Mouse (Mus musculus) heart, embryonic 15.5 days (tissue): ENCODE measurements around the gene Srgap1. TPM values are rescaled to one million over a fixed set of nuclear protein-coding genes. Genes with fewer than 3 reads are reported as not detected.

Experiments
- ATAC-seq: fragments of 200-750 bp; cut with Nextera tagmentation; replicated peaks from 2 replicates; pipeline ENCODE4 v1.8.0; 2017; ENCODE audit warnings: low read depth, moderate TSS enrichment; ENCODE audit not compliant: insufficient number of reproducible peaks, insufficient read depth, low FRiP score
- H3K27ac ChIP-seq: fragments of 300-500 bp; sonication (generic); 2 replicates; pipeline ENCODE4 v1.5.1; 2015; ENCODE audit warnings: mild to moderate bottlenecking, inconsistent platforms
- H3K27me3 ChIP-seq: fragments of 300-500 bp; sonication (generic); 2 replicates; pipeline ENCODE4 v1.6.1; 2015; ENCODE audit warnings: inconsistent platforms
- H3K36me3 ChIP-seq: fragments of 300-500 bp; sonication (generic); 2 replicates; pipeline ENCODE4 v1.6.1; 2015; ENCODE audit warnings: mild to moderate bottlenecking, inconsistent platforms
- H3K4me1 ChIP-seq: fragments of 300-500 bp; sonication (generic); replicated peaks from 2 replicates; pipeline ENCODE4 v1.6.1; 2015; ENCODE audit warnings: inconsistent platforms
- H3K4me2 ChIP-seq: fragments of 300-500 bp; sonication (generic); 2 replicates; pipeline ENCODE4 v1.6.1; 2015; ENCODE audit warnings: inconsistent platforms, mild to moderate bottlenecking, moderate library complexity
- H3K4me3 ChIP-seq: fragments of 300-500 bp; sonication (generic); 2 replicates; pipeline ENCODE4 v1.5.1; 2015; ENCODE audit warnings: mild to moderate bottlenecking, inconsistent platforms
- H3K9ac ChIP-seq: fragments of 300-500 bp; sonication (generic); 2 replicates; pipeline ENCODE4 v1.6.1; 2015; ENCODE audit warnings: mild to moderate bottlenecking, inconsistent platforms
- H3K9me3 ChIP-seq: fragments of 300-500 bp; sonication (generic); replicated peaks from 2 replicates; pipeline ENCODE4 v1.6.1; 2016; ENCODE audit warnings: inconsistent platforms
- WGBS: fragments of 180-500 bp; shearing (Covaris S2); methylation state at CpG from one replicate; pipeline ENCODE4 v1.1.7; 2015; ENCODE audit warnings: mixed read lengths; 5-methylcytosine and 5-hydroxymethylcytosine counted together
- polyA plus RNA-seq: library from polyadenylated mRNA; unstranded; fragments of >200 nt; fragmentation: Nextera tagmentation; extraction: Ambion mirVana; gene quantifications from 2 replicates; pipeline ENCODE4 v1.2.1, GENCODE M21; 2015

Gene Srgap1
- polyA plus RNA-seq, 1 experiment from 2014 or later = 7.6 TPM

DNA sequence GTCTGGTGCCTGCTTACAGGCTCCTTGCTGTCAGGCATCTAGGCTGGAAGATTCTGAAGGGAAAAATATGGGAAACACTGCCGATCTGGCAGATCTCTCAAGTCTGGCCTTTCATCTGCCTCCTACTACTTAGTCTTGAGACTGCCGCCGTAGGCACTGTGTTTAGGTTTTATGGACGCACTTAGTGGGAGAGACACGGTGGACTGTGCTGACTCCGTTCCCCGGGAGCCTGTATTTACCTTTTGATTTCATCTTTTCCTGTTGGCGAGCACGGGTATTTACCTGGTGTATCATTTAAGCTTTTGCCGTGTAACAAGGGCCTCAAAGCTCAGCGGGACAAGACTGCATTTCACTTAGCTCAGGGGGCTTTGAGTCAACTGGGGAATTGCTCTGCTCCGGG, 131.6 kb downstream of the Srgap1 start:
- Histone ChIP-seq H3K9ac (no peak overlapping the region), H3K4me3 (no peak overlapping the region), H3K27me3 (no peaks in the 10 kb centered on the region), H3K27ac (no peak overlapping the region), H3K4me1 (no peaks in the 10 kb centered on the region), H3K9me3 (no peaks in the 10 kb centered on the region), H3K4me2 (no peak overlapping the region), H3K36me3 (no peaks in the 10 kb centered on the region)
- ATAC-seq = no peak
- WGBS = 74% methylated on average over 12 of the region's 12 CpGs

DNA sequence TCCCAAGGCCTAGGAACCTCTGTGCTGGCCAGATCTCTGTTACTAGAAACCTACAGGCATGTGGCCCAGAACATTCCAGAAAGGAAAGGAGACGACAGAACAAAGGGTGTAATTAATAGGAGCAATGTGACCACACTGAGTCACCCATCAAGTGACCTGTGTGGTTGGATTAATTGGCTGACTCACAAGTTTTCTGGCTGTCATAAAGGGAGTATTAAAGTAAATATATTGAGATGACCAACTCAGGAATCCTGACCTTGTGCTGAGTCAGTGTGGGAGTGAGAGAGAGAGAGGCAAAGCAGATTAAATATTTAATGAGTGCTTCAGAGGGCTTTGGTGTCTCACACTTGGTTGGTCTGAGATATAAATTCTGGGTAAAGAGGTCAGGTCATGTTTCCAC, 143.0 kb downstream of the Srgap1 start:
- no peaks in the 10 kb centered on the region for H3K27me3 ChIP-seq
- no peak for ATAC-seq
- WGBS = 21% methylated on average over 1 of the region's 1 CpGs

DNA sequence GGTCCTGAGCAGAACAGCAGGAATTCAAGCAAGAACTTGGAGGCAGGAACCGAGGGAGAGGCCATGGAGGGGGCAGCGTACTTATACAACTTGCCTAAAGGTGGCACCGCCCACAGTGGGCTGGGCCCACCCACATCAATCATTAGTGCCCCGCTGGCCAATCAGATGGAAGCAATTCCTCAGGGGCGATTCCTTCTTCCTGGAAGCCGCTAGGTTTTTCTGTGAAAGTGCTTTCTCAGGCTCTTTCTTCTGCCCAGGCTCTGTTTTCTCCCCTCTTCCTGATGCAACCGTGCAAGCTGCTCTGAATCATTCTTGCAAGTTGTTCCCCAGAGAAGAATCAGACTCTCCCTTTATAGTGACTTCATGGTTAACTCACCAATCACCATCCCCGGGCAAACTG, 144.5 kb downstream of the Srgap1 start:
- 79% methylated on average over 8 of the region's 8 CpGs for WGBS

More for the DNA sequence above, 143.0 kb downstream of the Srgap1 start:
- Histone ChIP-seq H3K36me3 (no peaks in the 10 kb centered on the region), H3K4me3 (no peak overlapping the region), H3K9ac (no peak overlapping the region), H3K9me3 (no peaks in the 10 kb centered on the region), H3K4me2 (no peak overlapping the region), H3K27ac (no peak overlapping the region), H3K4me1 (no peaks in the 10 kb centered on the region; the same call in 1 of the 2 replicates)

DNA sequence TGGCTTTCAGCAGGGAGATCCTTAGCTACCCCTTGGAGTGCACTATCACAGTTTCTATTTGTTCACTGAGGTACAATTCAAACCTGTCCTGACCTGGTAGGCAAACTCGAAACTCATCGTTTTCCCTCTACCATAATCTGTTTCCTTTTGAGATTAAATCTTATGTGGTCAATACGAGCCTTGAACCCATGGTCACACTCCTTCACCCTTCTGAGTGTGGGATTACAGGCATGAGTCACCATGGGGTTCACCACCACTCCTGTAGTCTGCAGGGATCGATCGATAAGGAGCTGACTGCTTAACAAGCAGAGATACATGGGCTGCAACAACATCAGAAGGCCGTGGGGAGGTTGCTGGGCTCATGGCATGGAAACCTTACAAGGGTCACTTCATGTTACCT, 146.3 kb downstream of the Srgap1 start:
- Histone ChIP-seq H3K4me1 (no peaks in the 10 kb centered on the region), H3K9ac (no peak overlapping the region), H3K36me3 (no peaks in the 10 kb centered on the region), H3K4me2 (no peak overlapping the region), H3K27ac (no peak overlapping the region), H3K9me3 (no peaks in the 10 kb centered on the region), H3K4me3 (no peak overlapping the region), H3K27me3 (no peaks in the 10 kb centered on the region)
- 69% methylated on average over 6 of the region's 6 CpGs for WGBS
- ATAC-seq = no peak

More for the DNA sequence above, 144.5 kb downstream of the Srgap1 start:
- no peak overlapping the region for H3K27ac ChIP-seq
- no peak for ATAC-seq
- no peak overlapping the region for H3K4me2 ChIP-seq
- no peak overlapping the region for H3K9ac ChIP-seq
- H3K27me3 ChIP-seq = no peaks in the 10 kb centered on the region
- H3K4me1 ChIP-seq = no peaks in the 10 kb centered on the region; the same call in 1 of the 2 replicates
- no peaks in the 10 kb centered on the region for H3K36me3 ChIP-seq
- no peak overlapping the region for H3K4me3 ChIP-seq
- no peaks in the 10 kb centered on the region for H3K9me3 ChIP-seq

DNA sequence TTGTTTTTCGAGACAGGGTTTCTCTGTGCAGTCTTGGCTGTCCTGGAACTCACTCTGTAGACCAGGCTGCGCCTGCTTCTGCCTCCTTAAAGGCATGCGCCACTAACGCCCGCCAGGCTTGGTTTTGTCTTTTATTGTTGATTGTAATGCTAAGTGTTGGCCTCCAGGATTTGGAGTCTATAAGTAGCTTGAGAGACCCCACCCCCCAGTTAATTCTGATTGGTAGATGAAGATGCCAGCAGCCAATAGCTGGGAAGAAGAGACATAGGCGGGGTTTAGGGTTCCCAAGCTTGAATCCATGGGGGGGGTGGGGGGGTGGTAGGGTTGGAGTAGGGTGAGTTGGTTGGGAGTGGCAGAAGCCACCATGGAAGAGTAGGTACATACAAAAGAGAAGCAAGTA, 147.4 kb downstream of the Srgap1 start:
- H3K4me2 ChIP-seq = no peak overlapping the region
- H3K27me3 ChIP-seq = no peaks in the 10 kb centered on the region
- no peaks in the 10 kb centered on the region for H3K9me3 ChIP-seq
- no peak for ATAC-seq
- 87% methylated on average over 6 of the region's 6 CpGs for whole genome bisulfite sequencing
- H3K4me3 ChIP-seq = no peak overlapping the region
- no peaks in the 10 kb centered on the region for H3K36me3 ChIP-seq
- no peak overlapping the region for H3K27ac ChIP-seq
- H3K4me1 ChIP-seq = no peaks in the 10 kb centered on the region
- no peak overlapping the region for H3K9ac ChIP-seq

DNA sequence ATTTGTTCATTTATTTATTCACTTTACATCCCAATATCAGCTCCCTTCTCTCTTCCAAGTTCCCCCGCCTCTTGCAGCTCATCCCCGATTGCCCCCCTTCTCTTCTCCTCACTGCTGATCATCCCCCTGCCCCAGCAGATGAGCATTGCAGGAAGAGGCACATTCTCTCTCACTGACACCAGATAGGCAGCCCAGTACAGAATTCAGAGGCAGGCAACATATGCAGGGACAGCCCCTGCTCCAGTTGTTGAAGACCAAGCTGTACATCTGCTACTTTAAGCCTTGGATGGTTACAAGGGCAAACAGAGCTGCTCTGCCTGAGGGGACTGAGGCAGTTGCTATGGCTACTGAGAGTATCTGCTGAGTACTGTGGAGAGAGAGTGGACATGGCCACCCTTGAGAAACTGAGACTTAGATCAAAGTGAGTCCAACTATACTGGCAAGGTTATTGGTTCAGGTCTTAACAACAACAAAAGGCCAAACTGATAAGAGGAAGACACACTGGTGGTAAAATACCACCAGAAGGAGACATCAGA, 149.2 kb downstream of the Srgap1 start:
- Histone ChIP-seq H3K4me1 (no peaks in the 10 kb centered on the region), H3K9me3 (no peaks in the 10 kb centered on the region), H3K36me3 (no peaks in the 10 kb centered on the region), H3K4me3 (no peak overlapping the region), H3K27me3 (no peaks in the 10 kb centered on the region), H3K9ac (no peak overlapping the region), H3K4me2 (no peak overlapping the region), H3K27ac (no peak overlapping the region)
- whole genome bisulfite sequencing = 100% methylated on average over 2 of the region's 2 CpGs
- no peak for ATAC-seq

DNA sequence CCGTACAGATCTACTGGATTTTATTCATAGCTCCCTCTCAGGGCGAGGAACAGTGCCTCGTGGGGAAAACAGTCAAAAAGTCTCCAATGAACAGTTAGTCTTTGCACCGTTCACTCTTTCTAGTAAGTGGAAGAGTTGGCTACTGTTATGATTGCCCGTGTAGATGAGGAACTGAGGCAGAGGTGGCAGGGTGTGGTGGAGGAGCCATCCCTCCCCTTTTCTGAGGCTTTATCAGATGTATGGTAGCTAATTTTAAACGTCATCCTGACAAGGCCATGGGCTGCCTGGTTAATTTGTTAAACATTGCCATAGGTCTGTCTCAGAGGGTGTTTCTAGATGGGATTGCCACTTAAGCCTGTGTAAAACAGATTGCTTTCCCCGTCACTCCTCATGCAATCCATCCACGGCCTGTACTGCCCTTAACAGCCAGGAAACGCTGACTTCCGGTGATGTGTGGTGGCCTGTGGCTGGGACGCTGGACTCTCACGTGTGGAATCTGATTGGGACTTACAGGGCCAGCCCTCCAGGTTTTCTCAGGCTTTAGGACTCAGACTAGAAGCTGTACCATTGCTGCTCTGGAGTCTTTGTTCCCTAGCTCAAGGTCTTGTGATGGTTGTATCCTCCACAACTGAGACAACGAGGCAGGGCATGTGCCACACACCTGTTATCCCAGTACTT, 155.6 kb downstream of the Srgap1 start:
- Histone ChIP-seq H3K27me3 (no peaks in the 10 kb centered on the region), H3K27ac (no peak overlapping the region), H3K36me3 (no peaks in the 10 kb centered on the region), H3K4me3 (no peak overlapping the region), H3K9me3 (no peaks in the 10 kb centered on the region), H3K4me2 (no peak overlapping the region), H3K9ac (no peak overlapping the region), H3K4me1 (peaks cover 6% of the 10 kb centered on the region)
- 56% methylated on average over 13 of the region's 13 CpGs for WGBS
- ATAC-seq = no peak

DNA sequence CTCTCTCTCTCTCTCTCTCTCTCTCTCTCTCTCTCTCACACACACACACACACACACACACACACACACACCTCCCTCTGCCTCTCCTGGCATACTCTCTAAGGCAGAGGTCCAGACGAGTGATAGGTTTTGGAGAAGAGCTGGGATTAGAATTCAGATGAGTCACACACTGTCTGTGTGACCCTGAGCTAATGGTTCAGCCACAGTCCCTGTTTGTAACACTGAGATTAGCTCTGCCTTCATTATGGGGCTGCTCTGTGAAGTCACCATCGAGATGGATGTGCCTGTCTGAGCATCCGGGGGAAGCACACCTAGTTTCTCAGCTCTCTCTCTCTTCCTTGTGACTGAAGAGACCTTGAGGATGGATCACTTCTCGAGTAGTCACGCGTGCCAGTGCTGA, 157.1 kb downstream of the Srgap1 start:
- Histone ChIP-seq H3K4me2 (no peak overlapping the region), H3K9me3 (no peaks in the 10 kb centered on the region), H3K4me3 (no peak overlapping the region), H3K27me3 (no peaks in the 10 kb centered on the region), H3K27ac (no peak overlapping the region), H3K36me3 (no peaks in the 10 kb centered on the region), H3K4me1 (peaks cover 20% of the 10 kb centered on the region), H3K9ac (no peak overlapping the region)
- WGBS = 66% methylated on average over 6 of the region's 6 CpGs
- ATAC-seq = no peak

DNA sequence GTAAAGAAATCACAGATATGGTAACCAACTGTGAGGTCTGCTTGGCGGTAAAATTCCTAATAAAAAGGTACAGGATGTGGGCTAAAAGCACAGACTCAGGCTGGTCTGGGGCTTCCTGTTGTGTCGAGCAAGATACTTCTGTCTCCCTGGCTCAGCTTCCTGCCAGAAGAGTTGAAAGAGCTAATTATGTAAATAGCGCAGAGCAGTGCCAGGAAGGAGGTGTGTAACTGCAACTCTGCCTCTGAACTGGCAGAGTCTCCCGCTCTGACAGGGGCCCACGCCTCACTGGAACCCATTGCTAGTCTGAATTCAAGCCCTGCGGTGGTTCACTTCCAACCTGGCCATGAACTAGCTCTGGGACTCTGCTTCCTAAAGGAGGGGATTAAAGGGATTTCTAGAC, 160.3 kb downstream of the Srgap1 start:
- no peak overlapping the region for H3K9ac ChIP-seq
- no peak overlapping the region for H3K4me2 ChIP-seq
- no peaks in the 10 kb centered on the region for H3K27me3 ChIP-seq
- H3K36me3 ChIP-seq = no peaks in the 10 kb centered on the region
- no peak overlapping the region for H3K4me3 ChIP-seq
- no peak; the same call in 1 of the 2 replicates for ATAC-seq
- whole genome bisulfite sequencing = 38% methylated on average over 6 of the region's 6 CpGs
- peak overlapping the region; percentile 14; the same call in 1 of the 2 replicates for H3K27ac ChIP-seq
- no peaks in the 10 kb centered on the region for H3K9me3 ChIP-seq
- H3K4me1 ChIP-seq = peaks cover 20% of the 10 kb centered on the region

DNA sequence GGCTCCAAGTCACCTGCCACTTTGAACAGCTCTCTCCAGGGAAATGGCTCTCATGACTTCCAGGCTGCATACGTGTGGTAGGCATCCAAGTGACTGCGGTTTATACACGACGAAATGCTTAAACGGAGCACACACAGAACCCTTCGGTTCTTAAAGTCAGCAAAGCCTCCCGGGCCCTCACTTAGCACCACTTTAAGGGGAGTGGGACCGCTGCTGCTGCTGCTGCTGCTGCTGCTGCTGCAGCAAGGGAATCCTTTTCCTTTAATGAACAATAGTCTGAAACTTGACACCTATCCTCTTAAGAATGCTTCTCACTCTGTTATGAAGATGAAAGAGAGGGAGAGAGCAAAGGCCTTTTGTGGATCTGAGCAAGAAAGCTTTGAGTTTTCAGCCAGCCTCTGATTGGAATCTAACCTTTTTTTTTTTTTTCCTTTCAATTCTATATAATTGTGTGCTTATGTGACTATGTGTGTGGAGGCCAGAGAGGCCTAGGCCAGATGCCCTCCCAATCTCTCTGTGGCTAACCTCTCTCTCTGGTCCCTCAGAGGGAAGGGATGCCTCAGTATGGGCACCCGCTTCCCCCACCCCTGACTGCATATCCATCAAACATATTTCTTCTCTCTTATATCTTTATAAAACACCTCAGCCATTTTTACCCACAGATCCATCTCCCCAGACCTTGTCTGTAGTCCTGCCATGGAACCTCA, 161.4 kb downstream of the Srgap1 start:
- H3K36me3 ChIP-seq = no peaks in the 10 kb centered on the region
- H3K4me3 ChIP-seq = no peak overlapping the region
- 34% methylated on average over 9 of the region's 9 CpGs for WGBS
- H3K27me3 ChIP-seq = no peaks in the 10 kb centered on the region
- peak overlapping the region; percentile 14; the same call in 1 of the 2 replicates for H3K27ac ChIP-seq
- no peak for ATAC-seq
- H3K4me2 ChIP-seq = no peak overlapping the region
- H3K9me3 ChIP-seq = no peaks in the 10 kb centered on the region
- no peak overlapping the region for H3K9ac ChIP-seq
- H3K4me1 ChIP-seq = peaks cover 20% of the 10 kb centered on the region

DNA sequence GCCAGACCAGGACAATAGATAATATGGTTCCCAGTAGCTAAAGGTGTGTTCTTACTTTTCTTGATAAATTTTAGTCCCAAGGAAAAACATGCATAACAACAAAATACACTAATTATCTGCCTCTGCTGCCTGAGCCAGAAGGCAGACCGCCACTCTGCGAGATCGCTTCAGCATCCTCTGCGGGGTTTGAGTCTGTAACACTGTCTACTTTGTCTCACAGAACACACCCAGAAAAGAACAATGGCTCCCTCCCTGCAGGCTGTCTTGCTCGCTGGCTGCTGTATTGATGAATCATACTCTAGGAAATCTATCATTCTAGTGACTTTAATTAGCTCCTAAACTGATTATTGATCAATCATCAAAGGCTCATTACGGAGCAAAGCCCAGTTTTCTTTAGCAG, 164.7 kb downstream of the Srgap1 start:
- Histone ChIP-seq H3K4me3 (no peak overlapping the region), H3K9ac (no peak overlapping the region), H3K36me3 (no peaks in the 10 kb centered on the region), H3K4me1 (peaks cover 33% of the 10 kb centered on the region), H3K27me3 (no peaks in the 10 kb centered on the region), H3K9me3 (no peaks in the 10 kb centered on the region), H3K4me2 (no peak overlapping the region), H3K27ac (no peak overlapping the region)
- ATAC-seq = no peak
- 75% methylated on average over 6 of the region's 6 CpGs for WGBS
